Mouse (Mus musculus) olfactory bulb, adult 2 months (tissue): ENCODE data around the gene Endod1. TPM values are rescaled to one million over a fixed set of nuclear protein-coding genes. Genes with fewer than 3 reads are reported as not detected.
A peak's percentile ranks its signal among the peaks of the same experiment; 100 is the strongest.

ENCODE experiments used
- H3K27ac ChIP-seq: fragments of 200-500 bp; 2 replicates; pipeline ENCODE4 v1.5.1; 2012; ENCODE audit warnings: low read depth, low read length; ENCODE audit not compliant: insufficient read depth
- H3K4me1 ChIP-seq: fragments of 200-500 bp; 2 replicates; pipeline ENCODE4 v1.6.1; 2012; ENCODE audit warnings: low read length; ENCODE audit not compliant: control insufficient read depth, insufficient read depth
- H3K4me3 ChIP-seq: fragments of 200-500 bp; 2 replicates; pipeline ENCODE4 v1.5.1; 2012; ENCODE audit warnings: mild to moderate bottlenecking, low read depth, low read length, moderate library complexity; ENCODE audit not compliant: insufficient read depth
- CTCF ChIP-seq: fragments of 200-500 bp; IDR thresholded peaks from 2 replicates; pipeline ENCODE4 v1.5.1; 2012; ENCODE audit warnings: low read depth, mild to moderate bottlenecking, low read length, moderate library complexity; ENCODE audit not compliant: insufficient read depth
- POLR2A ChIP-seq: fragments of 200-500 bp; IDR thresholded peaks from 2 replicates; pipeline ENCODE4 v1.6.1; 2012; ENCODE audit warnings: mild to moderate bottlenecking, low read depth, low read length, moderate library complexity; ENCODE audit not compliant: insufficient read depth
- WGBS: fragments of 180-500 bp; shearing (Covaris S2); methylation state at CpG from one replicate; pipeline ENCODE4 v1.1.7; 2018; 5-methylcytosine and 5-hydroxymethylcytosine counted together
- polyA plus RNA-seq: library from polyadenylated mRNA; stranded (reverse); fragments of >200 nt; gene quantifications from 2 replicates; pipeline ENCODE4 v1.2.4, GENCODE M21; 2012; ENCODE audit warnings: low replicate concordance; ENCODE audit not compliant: missing spikeins, insufficient read depth, insufficient read length

The Endod1 gene
- polyA plus RNA-seq, 1 experiment, result not detected

DNA sequence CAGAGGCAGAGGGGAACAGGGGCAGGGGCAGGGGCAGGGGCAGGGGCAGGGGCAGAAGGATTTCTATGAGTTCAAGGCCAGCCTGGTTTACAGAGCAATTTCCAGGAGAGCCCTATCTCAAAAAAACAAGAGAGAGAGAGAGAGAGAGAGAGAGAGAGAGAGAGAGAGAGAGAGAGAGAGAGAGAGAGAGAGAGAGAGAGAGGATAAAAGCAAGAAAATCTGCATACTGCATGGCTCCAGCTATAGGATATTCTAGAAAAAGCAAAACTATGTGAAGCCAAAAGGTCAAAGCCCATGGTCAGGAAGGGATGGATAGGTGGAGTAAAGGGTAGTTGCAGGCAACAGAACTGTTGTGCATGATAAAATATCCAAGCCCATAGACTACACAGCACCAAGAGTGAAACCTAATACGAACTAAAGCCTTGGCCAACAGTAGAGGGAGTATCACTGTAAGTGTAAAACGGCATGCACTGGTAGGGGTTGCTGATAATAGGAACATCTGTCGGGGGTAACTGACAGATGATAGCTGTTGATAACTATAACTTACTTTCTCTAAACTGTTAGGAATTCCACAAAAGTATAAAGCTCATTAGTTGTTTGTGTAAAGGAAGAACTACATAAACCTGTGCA lies 15.6 kb upstream of the Endod1 start:
- Histone ChIP-seq H3K4me3 (no peak overlapping the region), H3K4me1 (peaks cover 3% of the 10 kb centered on the region), H3K27ac (no peak overlapping the region)
- 80% methylated on average over 3 of the region's 3 CpGs for WGBS
- TF ChIP-seq CTCF (no peak), POLR2A (no peak)

DNA sequence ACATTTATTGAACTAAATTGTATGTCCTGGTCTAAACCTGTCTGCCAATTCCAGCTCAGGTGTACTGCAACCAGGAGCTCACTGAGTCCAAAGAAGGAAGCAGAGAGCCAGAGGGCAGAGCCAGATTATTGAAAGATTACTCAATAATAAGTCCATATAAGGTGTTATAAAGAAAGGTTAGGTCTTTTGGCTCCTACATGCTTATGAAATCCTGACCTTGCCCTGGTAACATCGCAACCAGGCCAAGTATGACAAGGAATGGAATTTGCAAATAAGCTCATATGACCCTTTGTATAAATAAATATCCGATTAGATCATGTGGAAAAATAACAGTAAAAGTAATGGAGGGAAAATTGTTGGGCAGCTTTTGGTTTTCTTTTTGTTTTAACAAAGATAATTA lies 14.8 kb upstream of the Endod1 start:
- 87% methylated on average over 2 of the region's 2 CpGs for WGBS
- Histone ChIP-seq H3K4me1 (peaks cover 3% of the 10 kb centered on the region), H3K4me3 (no peak overlapping the region), H3K27ac (no peak overlapping the region)
- TF ChIP-seq POLR2A, result no peak
- no peak for TF ChIP-seq CTCF

DNA sequence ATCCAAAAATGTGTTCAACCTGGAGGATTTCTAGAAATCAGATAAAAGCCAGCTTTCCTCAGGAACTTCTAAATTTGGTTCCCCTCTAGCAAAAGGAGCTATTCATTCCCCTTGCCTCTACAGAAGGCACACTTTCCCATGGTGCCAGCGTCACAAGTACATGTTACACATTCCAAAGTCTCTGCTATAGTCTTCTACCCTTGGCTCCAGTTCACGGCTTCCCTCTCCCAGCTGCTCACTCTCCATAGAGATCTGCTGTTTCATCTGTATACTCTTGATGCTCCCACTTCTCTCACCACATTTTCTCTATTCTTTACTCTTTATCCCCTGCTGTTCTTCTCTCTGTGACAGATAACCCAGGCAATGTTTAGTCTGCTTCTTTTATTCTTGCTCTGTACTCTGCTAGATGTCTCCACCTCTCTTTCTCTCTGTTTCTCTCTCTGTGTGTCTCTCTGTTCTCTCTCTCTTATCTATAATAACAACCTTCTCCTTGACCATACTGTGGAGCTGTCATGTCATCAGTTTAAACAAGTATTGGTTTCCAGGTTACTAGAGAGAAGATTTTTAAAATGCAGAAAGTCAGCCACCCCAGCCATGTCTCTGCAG lies 13.8 kb upstream of the Endod1 start:
- WGBS, result 21% methylated on average over 2 of the region's 2 CpGs
- H3K4me1 ChIP-seq, result peaks cover 3% of the 10 kb centered on the region

DNA sequence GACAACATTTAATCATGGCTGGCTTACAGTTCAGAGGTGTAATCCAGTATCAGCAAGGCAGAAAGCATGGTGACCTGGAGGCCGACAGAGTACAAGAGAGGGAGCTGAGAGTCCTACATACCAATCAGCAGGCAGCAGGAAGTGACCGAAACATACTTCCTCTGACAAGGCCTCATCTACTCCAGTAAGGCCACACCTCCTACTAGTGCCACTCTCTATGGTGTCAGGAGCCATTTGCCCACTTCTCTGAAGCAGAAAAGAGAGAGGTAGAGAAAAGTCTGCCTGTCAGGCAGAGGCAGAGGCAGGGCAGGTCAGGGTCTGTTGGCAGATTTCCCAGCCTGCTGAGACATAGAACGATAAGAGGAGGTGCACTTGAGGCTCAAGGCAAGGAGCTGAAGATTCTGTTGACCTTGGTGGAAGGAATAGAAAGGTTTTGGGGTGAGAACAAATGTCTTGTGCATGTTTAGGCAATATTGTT lies 10.6 kb upstream of the Endod1 start:
- peaks cover 3% of the 10 kb centered on the region for H3K4me1 ChIP-seq
- TF ChIP-seq POLR2A (no peak), CTCF (no peak)
- H3K27ac ChIP-seq, result no peak overlapping the region
- WGBS, result 81% methylated on average over 3 of the region's 3 CpGs
- no peak overlapping the region for H3K4me3 ChIP-seq

More for the DNA sequence above, 13.8 kb upstream of the Endod1 start:
- TF ChIP-seq POLR2A, result no peak
- no peak for TF ChIP-seq CTCF
- H3K27ac ChIP-seq, result 0 out of 2 replicates have a peak overlapping the region, but pooled peaks have one; percentile 66
- H3K4me3 ChIP-seq, result no peak overlapping the region

DNA sequence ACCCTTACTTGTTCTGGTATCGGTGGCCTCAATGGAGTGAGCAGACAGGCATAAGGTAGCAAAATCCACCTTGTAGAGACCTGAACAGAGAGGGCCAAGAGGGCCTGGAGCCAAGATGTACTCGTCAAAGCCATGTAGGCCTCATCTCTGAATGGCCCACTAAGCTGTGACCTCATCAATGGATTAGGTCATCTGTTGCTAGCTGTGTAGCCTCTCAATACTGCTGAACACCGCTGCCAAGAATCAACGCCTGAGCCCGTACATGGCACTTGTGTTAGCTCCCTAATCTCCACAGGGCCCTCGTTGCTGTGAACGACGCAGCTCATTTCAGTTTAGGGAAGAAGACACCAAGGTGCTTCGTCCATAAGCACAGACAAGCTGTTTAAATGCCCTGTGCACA lies 10.0 kb upstream of the Endod1 start:
- Histone ChIP-seq H3K27ac (no peak overlapping the region), H3K4me1 (peaks cover 3% of the 10 kb centered on the region), H3K4me3 (no peak overlapping the region)
- TF ChIP-seq CTCF (no peak), POLR2A (no peak)
- WGBS, result 76% methylated on average over 9 of the region's 9 CpGs

DNA sequence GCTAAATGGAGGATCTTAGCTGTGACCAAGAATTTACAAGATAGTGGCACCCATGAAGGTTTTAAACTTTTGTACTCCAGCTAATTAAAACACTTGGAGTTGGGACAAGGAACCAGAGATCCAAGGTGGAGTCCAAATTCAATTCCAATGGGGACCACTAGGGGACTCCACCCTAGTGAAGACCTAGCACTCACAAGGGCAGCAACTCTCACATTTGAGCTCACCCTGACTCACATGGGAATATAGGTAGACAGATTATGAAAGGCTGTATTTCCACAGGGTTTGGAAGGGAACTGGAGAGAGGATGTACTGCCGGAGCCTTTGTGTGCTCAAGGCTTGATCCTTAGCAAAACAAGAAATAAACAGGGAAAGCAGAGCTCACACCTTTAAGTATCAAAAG lies 9.0 kb upstream of the Endod1 start:
- H3K4me1 ChIP-seq, result no peaks in the 10 kb centered on the region
- no peak for TF ChIP-seq CTCF
- no peak for TF ChIP-seq POLR2A
- H3K4me3 ChIP-seq, result no peak overlapping the region
- 98% methylated on average over 1 of the region's 1 CpGs for WGBS
- H3K27ac ChIP-seq, result no peak overlapping the region

DNA sequence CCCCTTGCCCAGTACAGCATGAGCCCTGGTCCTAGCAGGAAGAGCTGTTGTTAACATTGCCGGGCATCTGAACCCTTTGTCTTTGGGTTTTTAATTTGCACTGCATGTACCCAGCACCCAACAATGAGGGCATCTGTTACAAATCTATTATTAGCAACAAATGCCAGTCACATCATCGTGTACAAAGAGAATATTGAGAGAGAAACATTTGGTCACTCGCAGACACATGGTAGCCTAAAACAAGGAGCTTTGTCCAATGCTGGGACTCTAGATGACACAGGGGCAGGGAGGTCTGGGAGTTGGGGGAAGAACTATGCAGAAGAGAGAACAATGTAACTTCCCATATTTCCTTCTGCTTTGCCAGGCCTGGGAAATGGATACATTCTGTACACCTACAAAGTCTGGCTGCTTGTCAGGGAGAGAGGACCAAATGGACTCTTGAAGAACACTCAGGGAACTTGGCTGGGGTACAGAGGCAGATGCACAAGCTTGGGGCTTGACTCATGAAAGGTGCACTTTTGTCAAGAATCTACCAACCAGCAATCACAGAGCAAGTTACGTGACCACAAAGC lies 7.8 kb upstream of the Endod1 start:
- H3K4me3 ChIP-seq, result no peak overlapping the region
- 52% methylated on average over 4 of the region's 4 CpGs for WGBS
- H3K27ac ChIP-seq, result no peak overlapping the region
- no peak for TF ChIP-seq CTCF
- no peak for TF ChIP-seq POLR2A
- no peaks in the 10 kb centered on the region for H3K4me1 ChIP-seq

- TF ChIP-seq POLR2A (no peak), CTCF (no peak)
- no peaks in the 10 kb centered on the region for H3K4me1 ChIP-seq
- 88% methylated on average over 1 of the region's 1 CpGs for WGBS
- H3K27ac ChIP-seq, result no peak overlapping the region
- no peak overlapping the region for H3K4me3 ChIP-seq
Measured at GRCm38 (mm10) chr9:14388001-14388400, 6.7 kb upstream of the Endod1 start.

- 82% methylated on average over 8 of the region's 9 CpGs for WGBS
- TF ChIP-seq POLR2A (no peak), CTCF (no peak)
- no peak overlapping the region for H3K4me3 ChIP-seq
- no peak overlapping the region for H3K27ac ChIP-seq
- peaks cover under 1% of the 10 kb centered on the region; the same call in 1 of the 2 replicates for H3K4me1 ChIP-seq
Measured at GRCm38 (mm10) chr9:14386831-14387230, 5.5 kb upstream of the Endod1 start.

DNA sequence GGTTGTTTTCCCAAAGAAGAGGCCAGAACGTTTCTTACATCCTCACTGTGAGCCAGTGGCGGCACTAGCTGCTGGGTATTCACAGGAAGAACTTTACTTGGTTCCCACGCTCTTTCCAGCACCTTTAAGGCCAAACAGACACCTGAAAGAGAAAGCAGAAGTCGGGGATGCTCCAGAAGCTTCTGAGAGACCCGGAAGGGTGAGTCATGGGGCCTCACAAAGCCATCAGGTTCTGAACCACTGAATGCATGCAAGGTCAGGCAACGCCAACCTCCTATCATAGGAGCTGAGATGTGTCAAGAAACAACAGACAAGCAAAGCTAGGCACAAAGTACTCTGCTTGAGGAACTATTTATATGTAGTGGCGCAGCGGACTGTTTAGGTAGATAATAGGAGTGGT lies 4.4 kb upstream of the Endod1 start:
- WGBS, result 93% methylated on average over 8 of the region's 8 CpGs
- H3K27ac ChIP-seq, result no peak overlapping the region
- no peak for TF ChIP-seq CTCF
- no peak for TF ChIP-seq POLR2A
- peaks cover 3% of the 10 kb centered on the region; the same call in 1 of the 2 replicates for H3K4me1 ChIP-seq
- no peak overlapping the region for H3K4me3 ChIP-seq
